Mouse (Mus musculus) spleen, postnatal 36 days (tissue): ENCODE measurements around the gene Kcnh3.

Source experiments
- DNase-seq, 2 experiments: peaks; one replicate each; pipeline ENCODE4 v3.0.0; 2022; ENCODE audit warnings: low spot score in 2 of 2, mixed read lengths in 1 of 2

The Kcnh3 gene

GRCm38 (mm10) chr15:99224208-99224911, at the start of gene Kcnh3:
Gene Kcnh3 (plus strand): TSS chr15:99224861.
- peak; percentile 59 to 63 for DNase-seq

- no peak for DNase-seq
Measured at GRCm38 (mm10) chr15:99179639-99180038, 45.0 kb upstream of the Kcnh3 start.

- no peak for DNase-seq
Measured at GRCm38 (mm10) chr15:99184217-99184914, 40.3 kb upstream of the Kcnh3 start.

- DNase-seq: no peak
Measured at GRCm38 (mm10) chr15:99194358-99194757, 30.3 kb upstream of the Kcnh3 start.

- no peak for DNase-seq
Measured at GRCm38 (mm10) chr15:99195043-99195442, 29.6 kb upstream of the Kcnh3 start.

- no peak for DNase-seq
Measured at GRCm38 (mm10) chr15:99198761-99199160, 25.9 kb upstream of the Kcnh3 start.

- DNase-seq: no peak
Measured at GRCm38 (mm10) chr15:99205959-99206358, 18.7 kb upstream of the Kcnh3 start.

GRCm38 (mm10) chr15:99213183-99213582, 11.5 kb upstream of the Kcnh3 start:
- DNase-seq: no peak

GRCm38 (mm10) chr15:99214941-99215340, 9.7 kb upstream of the Kcnh3 start:
- DNase-seq: peak in 1 of 2 experiments; percentile 36

- DNase-seq: no peak
Measured at GRCm38 (mm10) chr15:99215741-99216463, 8.8 kb upstream of the Kcnh3 start.

GRCm38 (mm10) chr15:99217630-99218029, 7.0 kb upstream of the Kcnh3 start:
- no peak for DNase-seq

- DNase-seq: no peak
Measured at GRCm38 (mm10) chr15:99221315-99221952, 3.2 kb upstream of the Kcnh3 start.

- no peak for DNase-seq
Measured at GRCm38 (mm10) chr15:99222794-99223584, 1.7 kb upstream of the Kcnh3 start.

GRCm38 (mm10) chr15:99223585-99224207, 965 bp upstream of the Kcnh3 start:
- no peak for DNase-seq

GRCm38 (mm10) chr15:99225081-99225810, 585 bp downstream of the Kcnh3 start:
- DNase-seq: no peak

- DNase-seq: no peak
Measured at GRCm38 (mm10) chr15:99226090-99226489, 1.4 kb downstream of the Kcnh3 start.

GRCm38 (mm10) chr15:99231998-99232397, 7.3 kb downstream of the Kcnh3 start:
- DNase-seq: no peak

- DNase-seq: peak in 1 of 2 experiments; percentile 43
Measured at GRCm38 (mm10) chr15:99233719-99234118, 9.1 kb downstream of the Kcnh3 start.

- no peak for DNase-seq
Measured at GRCm38 (mm10) chr15:99234326-99235010, 9.8 kb downstream of the Kcnh3 start.
